Mouse (Mus musculus) spleen, postnatal 36 days (tissue): ENCODE measurements at regions not wholly inside any gene's neighbourhood (a gene's known extent, or its start where the extent isn't known, plus 50 kb on each side); places are given as distances from the start of the nearest gene placed in this dataset.

Source experiments
- DNase-seq, 2 experiments: peaks; one replicate each; pipeline ENCODE4 v3.0.0; 2022; ENCODE audit warnings: low spot score in 2 of 2, mixed read lengths in 1 of 2

DNA sequence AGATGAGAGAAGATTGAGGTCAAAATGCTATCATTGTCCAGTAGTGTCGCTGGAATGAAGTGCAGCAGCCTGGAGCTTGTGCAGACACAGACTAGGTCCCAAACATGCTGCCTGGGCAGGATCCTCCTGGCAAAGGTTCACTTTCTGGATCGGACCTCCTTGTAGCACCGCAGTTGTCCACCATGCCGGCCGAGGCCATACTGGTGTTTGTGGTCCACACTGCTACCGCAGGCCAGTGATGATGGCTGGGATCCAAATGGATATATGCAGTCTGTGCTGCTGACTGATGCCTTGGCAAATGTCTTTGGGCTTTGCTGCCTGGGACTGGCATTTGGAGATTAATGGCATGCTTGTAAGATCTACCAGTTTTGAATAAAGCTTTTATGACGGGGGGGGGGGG, 174.5 kb upstream of the Tas2r134 start:
- no peak for DNase-seq

DNA sequence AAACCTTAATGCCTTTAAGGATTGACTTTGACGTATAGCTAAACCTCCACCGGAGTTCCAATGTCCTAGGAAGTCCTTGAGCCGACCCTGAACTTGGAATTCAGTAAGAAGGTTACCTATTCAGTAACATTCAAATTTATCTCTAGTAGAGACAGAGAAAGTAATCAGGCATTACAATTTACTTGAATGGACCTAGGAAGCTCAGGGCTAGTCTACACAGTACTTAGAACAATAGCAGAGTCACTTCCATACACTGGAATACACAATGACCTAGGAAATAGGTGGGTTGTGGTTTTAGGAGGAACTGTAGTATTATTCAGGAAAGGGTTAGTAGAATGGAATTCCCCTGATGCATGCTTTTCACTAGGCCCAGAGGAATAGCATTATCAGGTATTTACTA, 179.2 kb upstream of the Tas2r134 start:
- no peak for DNase-seq

DNA sequence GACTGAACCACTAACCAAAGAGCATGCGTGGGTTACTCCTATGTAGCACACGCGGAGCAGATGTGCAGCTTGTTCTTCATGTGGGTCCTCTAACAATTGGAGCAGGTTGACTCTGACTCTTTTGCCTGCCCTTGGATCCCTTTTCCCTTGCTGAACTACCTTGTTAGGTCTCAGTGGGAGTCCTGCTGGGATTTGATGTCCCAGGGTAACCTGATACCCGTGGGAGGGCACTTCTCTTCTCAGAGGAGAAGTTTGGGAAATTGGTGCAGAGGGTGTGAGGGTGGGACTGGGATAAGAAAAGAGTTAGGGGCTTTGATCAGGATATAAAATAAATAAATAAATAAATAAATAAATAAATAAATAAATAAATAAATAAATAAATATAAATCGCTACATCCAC, 179.7 kb upstream of the Tas2r134 start:
- no peak for DNase-seq

DNA sequence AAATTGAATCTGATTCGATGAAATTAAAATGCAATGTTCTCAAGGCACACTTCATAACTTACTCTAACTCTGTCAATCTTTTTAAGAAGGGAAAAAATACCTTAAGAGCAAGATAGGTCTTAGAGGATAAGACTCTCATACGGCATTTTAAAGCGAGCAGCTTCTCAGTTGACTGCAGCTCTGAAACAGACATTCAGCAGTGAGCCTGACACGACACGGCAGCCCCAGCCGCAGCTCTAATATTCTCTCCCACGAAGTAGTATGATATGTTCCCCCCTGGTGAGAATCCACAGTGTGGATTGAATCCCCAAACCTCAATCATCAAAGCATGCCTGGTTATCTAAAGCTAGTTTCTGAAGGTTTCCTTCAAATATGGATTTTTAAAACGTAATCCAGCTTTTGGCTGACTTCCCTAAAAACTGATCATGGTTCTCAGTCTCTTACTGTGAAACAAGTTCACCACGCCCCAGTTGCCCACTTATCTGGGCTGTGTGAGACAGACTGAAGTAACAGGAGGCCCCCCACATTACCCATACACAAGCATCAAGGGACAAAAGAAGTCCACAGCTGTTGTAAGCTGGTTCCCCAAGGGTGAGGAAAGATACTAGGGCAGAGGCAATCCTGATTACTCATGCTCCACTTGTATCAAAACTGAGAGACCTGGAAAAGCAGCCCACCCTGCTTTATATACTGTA, 182.8 kb upstream of the Tas2r134 start:
- no peak for DNase-seq

DNA sequence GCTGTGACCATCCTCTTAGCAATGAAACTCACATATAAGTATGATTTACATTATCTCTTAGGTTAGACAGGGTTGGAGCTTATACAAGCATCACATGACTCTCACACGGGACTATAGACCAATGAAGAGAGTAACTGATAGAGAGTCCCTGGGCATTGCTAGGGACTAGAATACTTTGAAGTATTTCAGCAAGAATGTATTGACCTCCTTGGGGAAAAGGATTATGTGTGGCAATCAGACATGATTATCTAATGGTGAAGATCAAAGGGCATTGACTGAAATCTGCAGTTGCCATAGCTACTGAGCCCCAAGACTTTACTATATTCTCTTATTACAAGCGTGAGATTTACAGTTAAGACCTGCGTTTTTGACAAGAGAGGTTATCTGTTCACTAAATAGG, 183.4 kb upstream of the Tas2r134 start:
- DNase-seq, result no peak

DNA sequence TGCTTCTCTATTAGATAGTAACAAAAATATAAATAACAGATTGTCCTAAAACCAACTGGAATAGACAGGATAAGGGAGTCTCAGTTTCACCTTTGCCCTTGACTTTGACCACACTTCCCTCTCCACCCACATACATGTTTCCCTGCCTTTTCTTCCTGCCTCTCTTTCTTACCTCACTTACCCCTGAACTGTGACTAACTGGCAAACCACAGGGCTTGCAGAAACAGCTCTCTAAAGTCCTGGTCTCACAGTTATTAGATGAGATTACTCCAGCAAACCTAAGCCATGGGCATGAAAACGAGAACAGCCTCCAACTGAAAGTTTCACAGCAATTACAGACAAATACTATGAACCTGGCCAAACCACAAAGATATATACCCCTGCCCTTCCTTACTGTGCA, 188.3 kb upstream of the Tas2r134 start:
- no peak for DNase-seq

DNA sequence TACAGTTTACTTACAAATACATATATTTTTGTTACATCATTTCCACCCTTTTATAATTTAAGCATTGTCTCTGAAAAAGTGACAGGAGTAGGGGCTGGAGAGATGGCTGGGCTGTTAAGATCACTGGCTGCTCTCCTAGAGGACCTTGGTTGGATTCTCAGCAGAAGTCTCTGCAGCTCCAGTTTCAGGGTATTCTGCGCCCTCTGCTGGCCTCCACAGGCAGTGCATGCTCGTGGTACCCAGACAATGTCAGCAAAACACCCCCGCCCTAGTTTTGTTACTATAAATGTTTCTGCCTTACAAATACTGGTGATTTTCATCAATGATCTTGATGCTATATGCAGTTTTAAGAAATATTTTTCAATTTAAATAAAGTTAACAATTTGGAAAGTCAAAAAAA, 190.7 kb upstream of the Tas2r134 start:
- DNase-seq, result peak; percentile 5 to 22

DNA sequence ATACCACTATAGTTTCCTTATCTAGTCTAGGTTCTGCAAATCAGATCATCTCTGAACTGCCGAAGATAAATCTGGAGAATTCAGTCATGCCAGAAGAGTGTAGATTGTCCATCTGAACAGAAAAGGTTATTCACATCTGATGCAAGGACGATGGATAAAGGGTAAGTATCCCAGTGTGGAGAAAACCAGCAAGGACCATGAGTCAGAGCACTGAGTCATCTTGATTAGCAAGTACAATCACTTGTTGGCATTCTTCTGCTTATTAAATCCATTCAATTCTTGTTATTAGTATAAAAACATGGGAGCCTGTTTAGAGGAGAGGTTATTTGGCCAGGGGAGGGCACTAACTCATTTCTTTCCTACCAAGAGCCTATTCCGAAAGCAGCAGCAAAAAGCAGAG, 195.7 kb upstream of the Tas2r134 start:
- no peak for DNase-seq

DNA sequence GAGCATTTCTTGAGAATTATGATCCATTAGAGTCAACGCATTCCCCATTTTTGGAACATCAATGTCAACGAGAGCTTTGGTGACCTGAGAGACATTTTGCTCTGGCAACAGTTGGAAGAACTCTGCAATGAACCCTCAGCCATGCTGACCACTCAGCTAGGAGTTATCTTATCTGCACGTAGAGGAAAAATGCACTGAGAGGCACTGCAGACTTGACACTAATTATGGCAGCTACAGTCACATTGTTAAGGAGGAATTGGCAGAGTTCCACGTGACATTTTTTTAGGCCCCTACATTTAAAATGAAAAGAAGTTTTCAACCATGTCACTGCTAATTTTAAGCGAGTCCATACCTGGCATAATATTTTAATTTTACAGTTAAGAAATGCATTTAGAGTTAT, 197.6 kb upstream of the Tas2r134 start:
- DNase-seq, result no peak

DNA sequence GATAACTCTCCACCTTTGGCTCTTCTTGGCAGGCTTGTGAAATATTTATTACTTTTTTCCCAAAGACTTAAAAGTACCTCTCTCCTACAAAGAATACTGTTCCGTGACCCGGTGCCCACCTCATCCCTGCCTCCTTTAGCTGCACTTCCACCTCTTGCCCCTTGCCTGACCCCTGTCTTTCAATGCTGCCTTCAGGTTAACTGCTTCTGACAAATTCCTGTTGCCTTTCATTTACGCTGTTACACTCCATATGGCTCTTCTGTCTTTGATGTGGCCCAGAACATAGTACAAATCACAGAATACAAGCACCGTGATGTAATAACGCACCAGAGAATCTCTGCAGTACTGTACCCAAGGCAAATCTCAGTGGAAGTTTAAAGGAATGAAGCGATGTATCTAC, 204.9 kb upstream of the Tas2r134 start:
- DNase-seq, result no peak

DNA sequence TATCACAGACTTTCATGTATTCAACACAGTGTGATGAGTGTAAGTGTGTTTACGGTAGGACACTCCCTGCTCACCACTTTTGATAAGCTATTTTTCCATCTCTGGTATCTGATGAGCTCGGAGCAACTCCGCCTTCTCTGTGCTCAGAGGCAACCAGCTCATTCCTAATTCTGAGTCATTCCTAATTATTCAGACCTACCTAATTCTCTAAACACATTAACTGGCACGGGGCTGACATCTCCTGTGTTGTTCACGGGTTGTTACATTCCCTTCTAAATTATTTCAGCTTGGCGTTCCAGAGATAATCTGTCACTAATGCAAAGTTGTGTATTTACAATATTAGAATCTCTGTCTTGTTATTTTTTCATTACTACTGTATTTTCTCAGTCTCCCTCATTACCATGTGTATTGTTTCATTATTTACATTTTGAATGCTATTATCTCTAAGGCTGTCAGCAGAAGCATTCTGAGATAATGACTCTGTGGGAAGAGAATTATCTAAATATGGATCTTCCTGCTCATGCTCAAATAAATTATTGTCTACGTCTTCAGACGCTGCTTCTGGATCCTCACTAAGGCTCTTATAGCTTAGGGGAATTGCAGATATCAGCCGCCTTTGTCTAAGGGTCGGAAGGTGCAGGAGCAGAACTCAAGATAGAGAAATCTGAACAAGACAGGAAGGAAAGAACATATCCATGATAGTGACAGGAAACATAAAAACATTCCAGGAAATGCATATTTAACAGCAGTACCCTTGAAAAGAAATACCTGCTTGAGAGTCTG, 209.2 kb upstream of the Tas2r134 start:
- no peak for DNase-seq

DNA sequence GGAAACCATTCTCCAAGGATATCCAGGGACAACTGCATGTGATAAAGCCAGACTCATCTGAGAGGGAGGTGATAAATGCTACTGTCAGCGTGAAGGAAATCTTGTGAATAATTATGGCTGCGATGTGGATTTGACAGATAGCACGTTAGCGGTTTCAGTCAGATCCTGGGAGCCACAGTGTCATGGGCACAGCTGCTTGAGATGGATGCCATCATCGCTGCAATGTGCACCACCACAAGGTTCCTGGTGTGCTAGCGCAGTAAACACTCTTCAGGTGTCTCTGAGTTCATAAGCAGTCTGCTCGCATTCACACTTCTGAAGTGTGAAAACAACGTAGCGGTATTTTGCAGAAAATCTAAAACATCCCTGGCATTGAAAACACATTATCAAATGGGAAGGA, 238.9 kb upstream of the Tas2r134 start:
- DNase-seq, result no peak

DNA sequence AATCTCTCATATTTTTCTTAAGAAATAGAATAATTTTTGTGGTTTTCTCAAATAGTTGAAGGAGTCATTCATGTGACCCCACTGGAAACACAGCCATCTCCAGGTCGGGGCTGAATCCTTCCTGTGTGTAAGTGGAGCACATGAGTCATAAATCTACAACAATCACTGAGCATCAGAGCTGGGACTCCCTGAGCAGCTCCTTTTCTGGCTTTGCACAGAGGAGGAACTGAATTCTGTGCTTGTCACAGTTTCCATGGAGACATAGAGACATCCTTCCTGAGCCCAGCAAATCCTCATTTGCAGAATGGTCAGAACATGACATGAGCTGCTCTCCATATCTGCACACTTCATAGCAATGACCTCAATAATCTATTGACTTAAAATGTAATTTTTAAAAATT, 238.2 kb upstream of the Rnd3 start:
- no peak for DNase-seq

DNA sequence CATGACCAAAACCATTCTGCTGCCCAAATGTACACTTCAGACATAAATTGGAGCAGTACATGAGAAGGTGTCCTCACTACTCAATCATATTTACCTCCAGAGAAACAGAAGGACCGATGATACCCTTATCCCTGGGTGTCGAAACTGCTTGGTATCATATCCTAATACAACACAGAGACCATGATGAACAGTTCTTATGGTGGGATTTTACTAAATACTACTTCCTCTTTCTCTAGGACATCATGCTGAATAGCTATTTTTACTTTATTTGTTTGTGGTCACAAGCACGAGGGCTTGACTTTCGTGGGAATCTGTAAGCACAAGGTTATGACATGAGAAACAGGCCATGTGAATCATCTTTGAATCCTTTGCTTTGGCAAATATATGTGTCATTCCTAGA, 227.7 kb upstream of the Rnd3 start:
- DNase-seq, result peak in 1 of 2 experiments; percentile 2

DNA sequence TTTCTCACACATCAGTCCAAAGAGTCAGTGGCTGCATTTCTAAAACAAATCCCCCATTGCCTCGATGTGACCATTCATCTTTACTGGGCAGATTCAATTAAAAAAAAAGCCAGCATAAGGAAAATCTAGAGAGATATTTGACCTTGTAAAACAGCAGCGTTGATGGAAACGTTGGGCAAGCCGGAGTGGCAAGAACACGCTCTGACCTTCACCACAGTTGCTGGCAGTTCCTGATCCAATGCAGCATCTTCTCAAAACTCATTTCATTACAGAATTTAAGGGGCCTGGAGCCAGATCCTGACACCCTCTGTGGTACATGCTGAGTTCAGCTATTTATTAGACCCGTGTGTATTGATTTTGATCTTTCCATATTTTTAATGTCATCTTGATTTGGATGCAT, 225.7 kb upstream of the Rnd3 start:
- no peak for DNase-seq

DNA sequence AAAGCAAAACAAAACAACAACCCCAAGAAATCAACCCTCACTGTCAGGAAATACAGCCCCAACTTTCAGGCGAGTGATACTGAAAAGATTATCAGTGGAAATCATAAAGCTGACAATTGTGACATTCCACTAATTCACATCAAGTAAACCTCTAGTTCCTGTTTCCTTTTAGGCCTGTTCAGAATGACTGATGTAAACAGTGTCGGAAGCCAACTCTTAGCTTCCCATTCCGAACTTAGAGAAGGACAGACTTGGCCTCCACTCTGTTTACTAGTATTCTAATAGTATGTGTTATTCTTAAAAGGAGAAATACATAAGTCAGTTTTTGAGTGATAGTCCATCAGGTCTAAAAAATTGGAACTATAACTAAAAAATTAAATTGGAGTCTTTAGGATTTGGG, 223.9 kb upstream of the Rnd3 start:
- DNase-seq, result no peak

DNA sequence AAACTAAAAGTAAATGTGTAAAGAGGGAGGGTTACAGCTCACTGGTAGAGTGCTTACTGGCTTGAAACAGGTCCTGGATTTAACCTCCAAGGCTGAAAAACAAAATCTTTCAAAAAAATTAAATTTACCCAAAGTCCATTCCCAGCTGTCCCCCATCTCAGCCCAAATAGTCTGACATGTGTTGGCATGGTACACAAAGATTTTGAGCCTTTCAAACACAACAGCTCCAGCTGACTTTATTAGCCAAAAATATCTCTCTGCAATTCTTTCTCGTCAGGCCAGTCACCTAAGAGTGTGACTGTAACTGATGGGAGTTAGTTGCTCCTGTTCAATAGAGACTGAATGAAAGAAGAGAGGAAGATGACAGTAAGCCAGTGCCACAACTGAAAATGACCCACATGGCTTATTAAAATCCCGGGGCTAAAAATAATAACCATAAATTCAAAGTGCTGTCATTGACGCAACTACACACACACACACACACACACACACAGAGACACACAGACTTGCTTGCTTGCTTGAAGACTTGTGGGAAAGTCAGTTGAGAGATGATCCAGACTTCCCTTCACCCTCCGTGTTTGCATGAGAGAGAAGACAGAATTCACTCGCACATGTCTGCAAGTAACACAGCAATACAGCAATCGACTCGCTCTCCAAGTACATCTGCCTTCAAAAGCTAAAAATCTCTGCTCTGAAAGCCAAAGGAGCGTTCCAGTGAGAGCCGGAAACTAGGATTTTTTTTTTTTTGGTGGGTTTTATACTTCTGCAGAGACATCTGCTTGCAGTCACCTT, 214.1 kb upstream of the Rnd3 start:
- no peak for DNase-seq

DNA sequence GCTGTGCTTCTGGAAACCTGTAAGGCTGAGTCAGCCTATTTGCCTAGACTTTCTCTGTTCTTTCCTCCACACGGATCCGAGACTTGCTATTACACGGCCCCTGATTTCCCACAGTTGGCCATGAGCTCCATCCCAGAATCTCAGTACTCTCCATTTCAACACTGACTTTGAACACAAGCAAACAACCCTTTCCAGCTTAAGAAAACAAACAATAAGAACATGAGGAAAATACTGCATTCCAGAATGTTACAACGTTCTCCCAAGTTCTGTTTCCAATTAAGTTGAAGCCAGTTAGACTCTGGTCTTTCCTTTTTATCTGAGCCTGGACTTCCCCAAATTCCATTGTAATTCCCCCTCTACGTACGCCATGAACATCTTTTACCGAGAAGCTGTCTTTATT, 206.4 kb upstream of the Rnd3 start:
- no peak for DNase-seq

DNA sequence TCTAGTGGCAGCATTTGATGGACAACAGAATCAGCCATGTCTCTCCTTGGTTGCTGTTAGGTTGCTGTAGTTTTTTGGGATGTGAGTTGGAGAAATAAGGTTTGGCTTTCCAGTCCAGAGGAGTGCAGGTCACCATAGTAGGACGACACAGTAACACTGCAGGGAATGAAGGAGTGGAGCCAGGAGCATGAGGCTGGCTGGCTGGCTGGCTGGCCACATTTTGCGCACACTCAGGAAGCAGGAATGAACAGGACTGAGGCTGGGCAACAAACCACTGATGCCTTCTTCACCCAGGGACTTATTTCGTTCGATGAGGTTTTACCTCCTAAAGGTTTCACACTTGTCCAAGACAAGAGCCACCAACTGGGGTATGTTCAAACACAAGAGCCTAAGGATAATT, 205.9 kb upstream of the Rnd3 start:
- DNase-seq, result no peak

DNA sequence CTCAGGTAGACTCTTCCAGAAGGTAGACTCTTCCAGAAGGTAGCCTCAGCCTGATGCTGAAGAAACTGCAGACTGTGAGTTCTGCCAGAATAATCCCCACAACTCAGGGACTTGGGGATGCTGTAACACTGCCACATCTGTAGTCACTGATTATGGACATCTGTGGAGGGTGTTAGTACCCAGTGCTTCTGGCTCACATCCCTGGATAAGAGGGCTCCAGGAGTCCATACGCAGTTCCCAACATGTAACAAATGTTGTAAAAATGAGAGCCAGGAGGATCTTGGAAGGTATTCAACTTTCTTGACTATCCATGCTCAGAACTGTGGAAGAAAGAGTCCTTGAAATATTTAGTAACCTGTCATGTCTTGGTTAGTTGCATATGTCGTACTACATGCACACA, 200.7 kb upstream of the Rnd3 start:
- DNase-seq, result no peak

DNA sequence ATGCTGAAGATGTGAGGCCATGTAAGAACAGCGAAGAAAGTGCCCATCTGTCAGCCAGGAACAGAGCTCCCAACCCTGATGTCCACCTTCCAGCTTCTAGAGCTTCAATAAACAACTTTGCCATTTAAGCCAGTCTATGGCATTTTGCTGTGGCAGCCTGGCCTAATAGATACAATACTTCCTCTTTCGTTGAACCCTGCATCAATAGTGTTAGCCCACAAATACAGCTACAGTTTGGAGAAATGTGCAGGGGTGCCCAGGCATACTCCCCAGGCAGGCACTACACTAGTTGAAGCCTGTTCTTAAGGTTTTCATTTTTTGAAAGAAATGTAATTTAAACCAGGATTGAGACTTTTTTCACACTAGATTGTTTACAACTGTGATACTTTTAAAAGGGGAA, 199.9 kb upstream of the Rnd3 start:
- no peak for DNase-seq

DNA sequence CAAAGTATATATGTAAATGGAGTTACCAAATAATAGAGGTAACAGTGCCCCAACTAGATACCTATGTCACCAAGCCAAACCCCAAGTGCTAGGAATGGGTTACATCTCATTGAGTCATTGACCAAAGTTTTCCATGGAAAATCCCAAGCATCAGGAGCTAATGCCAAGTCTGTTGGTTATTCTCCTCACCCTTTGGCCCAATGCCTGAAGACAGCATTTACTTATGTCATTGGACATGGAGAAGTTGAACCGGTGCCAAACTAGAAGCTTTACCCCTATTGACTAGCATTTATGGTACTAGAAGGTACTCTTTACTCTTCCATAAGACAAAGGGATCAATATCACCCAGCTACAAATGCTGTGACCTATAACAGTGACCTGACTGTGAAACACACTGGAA, 198.2 kb upstream of the Rnd3 start:
- DNase-seq, result no peak

DNA sequence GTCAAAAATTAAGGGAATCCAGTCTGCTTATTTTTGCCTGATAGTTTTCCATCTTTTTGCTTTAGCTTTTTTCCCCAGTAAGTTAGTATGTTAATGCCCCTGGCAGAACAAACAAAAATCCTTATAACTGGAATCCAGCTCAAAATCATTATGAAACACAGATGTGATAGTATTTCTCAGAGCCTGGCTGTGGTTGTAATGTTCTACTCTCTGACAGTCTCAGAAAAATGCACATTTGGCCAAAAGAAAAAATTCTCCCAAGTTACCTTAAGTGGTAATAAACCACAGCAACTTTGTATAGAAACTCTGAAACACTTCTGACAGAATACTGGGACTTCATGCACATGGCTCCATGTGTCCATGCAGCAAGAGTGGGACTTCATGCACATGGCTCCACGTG, 193.5 kb upstream of the Rnd3 start:
- no peak for DNase-seq
